ENCODE assay signal across 20 mouse cellular contexts in the genomic region with DNA sequence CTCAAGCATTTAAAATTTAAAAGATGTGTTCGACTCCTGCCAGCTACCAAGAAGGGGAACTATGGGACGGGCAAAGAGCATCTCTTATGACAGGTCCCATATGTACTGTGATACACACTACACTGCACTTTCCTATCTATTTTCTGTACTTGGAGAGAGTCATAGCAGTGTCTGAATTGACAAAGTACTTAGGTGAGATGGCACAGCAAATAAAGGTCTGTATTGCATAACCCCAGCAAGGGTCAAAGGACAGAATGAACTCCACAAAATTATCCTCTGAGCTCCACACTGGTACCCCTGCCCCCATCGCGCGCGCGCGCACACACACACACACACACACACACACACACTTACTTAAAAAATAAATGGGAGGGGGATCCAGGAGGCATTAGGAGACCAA.
"Had no signal": no experiment of that assay in that cellular context is flagged by ENCODE, and none has a peak within 500 bp of the region (broad histone marks: within the 10 kb centered on the region; RNA-seq: fewer than 3 reads in every experiment).

No protein-coding gene starts in this region.

- H3K9me3 ChIP-seq: liver, embryonic 13.5 days; midbrain, embryonic 10.5 days; midbrain, embryonic 12.5 days; neural tube, embryonic 13.5 days; neural tube, embryonic 15.5 days; stomach, embryonic 15.5 days had no signal

- ATAC-seq: midbrain, embryonic 16.5 days had no signal

- H3K27ac ChIP-seq: liver, embryonic 13.5 days; midbrain, embryonic 10.5 days; midbrain, embryonic 12.5 days; neural tube, embryonic 13.5 days; neural tube, embryonic 15.5 days; stomach, embryonic 15.5 days; stomach, postnatal 0 days had no signal

- H3K9ac ChIP-seq: liver, embryonic 13.5 days; lung, embryonic 14.5 days; midbrain, embryonic 12.5 days; neural tube, embryonic 13.5 days; neural tube, embryonic 15.5 days; stomach, embryonic 15.5 days had no signal

- H3K27me3 ChIP-seq: liver, embryonic 13.5 days; midbrain, embryonic 12.5 days; neural tube, embryonic 13.5 days; neural tube, embryonic 15.5 days; stomach, embryonic 15.5 days had no signal

- H3K4me3 ChIP-seq: liver, embryonic 13.5 days; midbrain, embryonic 10.5 days; midbrain, embryonic 12.5 days; myocyte; neural tube, embryonic 13.5 days; neural tube, embryonic 15.5 days; stomach, embryonic 15.5 days had no signal

- H3K4me2 ChIP-seq: liver, embryonic 13.5 days; lung, embryonic 14.5 days; midbrain, embryonic 12.5 days; neural tube, embryonic 13.5 days; neural tube, embryonic 15.5 days; stomach, embryonic 15.5 days had no signal

- DNase-seq: liver, embryonic 13.5 days; lung, adult 18-20 months; lung, embryonic 14.5 days; lung, postnatal 10 days; lung, postnatal 4 days; midbrain, embryonic 14.5 days; retina, postnatal 1 day; right cerebral cortex, adult 18-20 months; right cerebral cortex, postnatal 25 days; thymus, adult 2 months; thymus, postnatal 25 days; thymus, postnatal 4 days had no signal
